Mouse (Mus musculus) brown adipose tissue, adult 24 weeks (tissue): ENCODE measurements around the gene Icam4. TPM values are rescaled to one million over a fixed set of nuclear protein-coding genes. Genes with fewer than 3 reads are reported as not detected.
"Not testable (repeated sequence)": the region's sequence is repeated elsewhere in the genome, so short reads cannot be mapped to it uniquely, and the experiment has no call there.

Source experiments
- H3K27ac ChIP-seq: fragments of 200-500 bp; replicated peaks from 2 replicates; pipeline ENCODE4 v1.5.1; 2012; ENCODE audit warnings: low read depth, mild to moderate bottlenecking, low read length
- H3K4me1 ChIP-seq: fragments of 200-500 bp; 2 replicates; pipeline ENCODE4 v1.6.1; 2012; ENCODE audit warnings: low read length, mixed read lengths; ENCODE audit not compliant: control insufficient read depth, insufficient read depth, insufficient read length
- H3K4me3 ChIP-seq: fragments of 200-500 bp; 2 replicates; pipeline ENCODE4 v1.5.1; 2012; ENCODE audit warnings: low read depth, mild to moderate bottlenecking, low read length, moderate library complexity; ENCODE audit not compliant: insufficient read depth
- polyA plus RNA-seq: library from polyadenylated mRNA; stranded (reverse); fragments of >200 nt; gene quantifications from 2 replicates; pipeline ENCODE4 v1.2.4, GENCODE M21; 2012; ENCODE audit not compliant: missing spikeins, insufficient read depth, insufficient read length

The Icam4 gene
- polyA plus RNA-seq, 1 experiment = not detected

DNA sequence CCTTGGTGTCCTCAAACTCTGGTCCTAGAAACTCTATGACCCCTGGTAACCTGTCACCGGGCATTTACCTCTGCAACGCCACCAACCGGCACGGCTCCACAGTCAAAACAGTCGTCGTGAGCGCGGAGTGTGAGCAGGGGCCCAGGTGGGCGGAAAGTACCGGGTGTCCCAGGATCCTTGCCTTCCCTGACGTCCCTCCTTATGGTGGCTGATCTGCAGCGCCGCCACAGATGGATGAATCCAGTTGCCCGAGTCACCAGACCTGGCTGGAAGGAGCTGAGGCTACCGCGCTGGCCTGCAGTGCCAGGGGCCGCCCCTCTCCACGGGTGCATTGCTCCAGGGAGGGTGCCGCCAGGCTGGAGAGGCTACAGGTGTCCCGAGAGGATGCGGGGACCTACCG lies 7.5 kb downstream of the Icam4 start:
- Histone ChIP-seq H3K4me1 (no peaks in the 10 kb centered on the region), H3K4me3 (no peak overlapping the region), H3K27ac (no peak overlapping the region)

DNA sequence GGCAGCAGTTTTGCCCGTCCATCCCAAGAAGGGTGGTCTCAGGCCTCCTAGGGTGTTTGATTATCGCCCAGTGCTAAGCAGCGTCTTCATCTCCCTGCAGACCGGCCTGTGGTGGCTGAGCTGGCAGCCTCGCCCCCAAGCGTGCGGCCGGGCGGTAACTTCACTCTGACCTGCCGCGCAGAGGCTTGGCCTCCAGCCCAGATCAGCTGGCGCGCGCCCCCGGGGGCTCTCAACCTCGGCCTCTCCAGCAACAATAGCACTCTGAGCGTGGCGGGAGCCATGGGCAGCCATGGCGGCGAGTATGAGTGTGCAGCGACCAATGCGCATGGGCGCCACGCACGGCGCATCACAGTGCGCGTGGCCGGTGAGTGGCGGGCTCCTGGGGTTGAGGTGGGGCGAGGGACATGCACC lies 8.3 kb downstream of the Icam4 start:
- no peak overlapping the region for H3K4me3 ChIP-seq
- no peaks in the 10 kb centered on the region for H3K4me1 ChIP-seq
- H3K27ac ChIP-seq = no peak overlapping the region

DNA sequence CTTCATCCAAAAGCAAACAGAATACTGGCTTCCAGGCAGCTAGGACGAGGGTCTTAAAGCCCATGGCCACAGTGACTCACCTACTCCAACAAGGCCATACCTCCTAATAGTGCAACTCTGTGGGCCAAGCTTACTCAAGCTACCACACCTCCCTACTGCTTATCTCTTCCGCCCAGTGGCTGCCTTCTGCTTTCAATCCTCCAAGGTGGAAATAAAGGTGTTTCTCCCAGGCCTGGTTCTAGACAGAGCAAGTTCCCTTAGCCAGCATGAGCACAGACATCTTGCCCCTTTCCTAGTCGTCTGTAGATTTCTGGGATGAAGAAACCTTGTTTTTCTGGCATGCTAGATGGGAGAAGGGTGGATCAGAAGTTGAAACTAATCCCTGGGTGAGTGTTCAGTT lies 10.6 kb downstream of the Icam4 start:
- no peaks in the 10 kb centered on the region for H3K4me1 ChIP-seq

DNA sequence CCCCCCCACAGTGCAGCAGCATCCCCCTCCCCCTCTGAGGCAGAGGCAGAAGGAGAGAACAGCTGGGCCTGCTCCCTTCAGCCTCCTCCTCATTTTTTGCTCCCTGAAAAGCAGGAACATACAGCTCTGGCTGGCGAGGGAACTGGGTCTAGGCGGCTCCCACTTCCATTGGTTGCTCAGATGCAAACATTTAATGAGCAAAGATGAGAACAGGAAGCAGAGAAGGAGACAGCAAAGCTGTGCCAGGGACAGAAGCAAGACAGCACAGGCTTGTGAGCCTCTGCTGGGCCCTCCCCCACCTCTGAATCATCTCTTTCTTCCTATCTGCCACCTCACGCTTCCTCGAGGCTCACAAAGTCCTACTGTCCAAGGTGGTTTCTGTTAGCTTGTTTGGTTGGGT lies 12.1 kb downstream of the Icam4 start:
- H3K27ac ChIP-seq = no peak overlapping the region
- H3K4me1 ChIP-seq = no peaks in the 10 kb centered on the region
- H3K4me3 ChIP-seq = no peak overlapping the region

More for the DNA sequence above, 10.6 kb downstream of the Icam4 start:
- Histone ChIP-seq H3K27ac (no peak overlapping the region), H3K4me3 (no peak overlapping the region)

- Histone ChIP-seq H3K27ac (no peak overlapping the region), H3K4me3 (no peak overlapping the region), H3K4me1 (no peaks in the 10 kb centered on the region)
Measured at GRCm38 (mm10) chr9:21043563-21043962, 14.4 kb downstream of the Icam4 start.

GRCm38 (mm10) chr9:21044785-21045184 lies 15.6 kb downstream of the Icam4 start:
- not testable (repeated sequence) for H3K27ac ChIP-seq, H3K4me3 ChIP-seq, H3K4me1 ChIP-seq

DNA sequence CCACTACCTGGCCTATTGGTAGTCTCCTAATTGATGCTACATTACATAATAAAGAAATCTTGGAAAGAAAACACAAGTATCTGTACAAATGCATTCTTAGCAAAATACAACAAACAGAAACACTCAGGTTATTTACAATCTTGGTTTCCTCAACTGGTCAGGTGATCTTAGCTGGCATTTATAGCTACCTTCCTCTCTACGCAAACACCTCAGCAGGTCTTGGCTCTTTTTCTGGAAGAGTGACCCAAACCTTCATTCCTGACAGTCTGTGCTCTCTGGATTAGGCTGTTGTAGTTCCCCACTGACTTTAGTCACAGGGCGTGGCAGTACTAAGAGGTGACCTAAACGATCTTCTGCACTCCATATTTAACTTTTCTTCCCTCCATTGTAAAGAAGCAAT lies 16.1 kb downstream of the Icam4 start:
- Histone ChIP-seq H3K4me1 (no peaks in the 10 kb centered on the region), H3K27ac (no peak overlapping the region), H3K4me3 (no peak overlapping the region)

DNA sequence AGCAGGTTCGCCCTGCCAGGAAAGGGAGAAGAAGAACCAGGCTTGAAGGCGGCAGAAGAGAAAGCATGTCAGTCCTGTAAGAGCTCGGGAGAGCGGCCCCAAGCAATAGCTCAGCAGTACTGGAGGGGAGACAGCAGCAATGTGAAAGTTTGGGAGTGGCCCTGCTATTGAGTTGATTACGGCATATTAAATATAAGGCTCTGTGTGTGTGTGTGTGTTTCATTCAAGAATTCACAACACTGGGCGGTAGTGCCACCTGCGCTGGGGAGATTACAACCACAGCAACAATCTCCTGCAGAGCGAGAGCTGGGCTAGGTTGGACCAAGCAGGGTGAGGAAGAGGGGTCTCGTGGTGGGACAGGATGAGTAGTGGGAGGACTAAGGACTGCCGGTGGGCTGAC lies 22.4 kb downstream of the Icam4 start:
- H3K27ac ChIP-seq = no peak overlapping the region
- H3K4me1 ChIP-seq = no peaks in the 10 kb centered on the region

GRCm38 (mm10) chr9:21062928-21063327 lies 33.8 kb downstream of the Icam4 start:
- Histone ChIP-seq H3K4me3 (no peak overlapping the region), H3K4me1 (no peaks in the 10 kb centered on the region)

More for the DNA sequence above, 22.4 kb downstream of the Icam4 start:
- no peak overlapping the region for H3K4me3 ChIP-seq

DNA sequence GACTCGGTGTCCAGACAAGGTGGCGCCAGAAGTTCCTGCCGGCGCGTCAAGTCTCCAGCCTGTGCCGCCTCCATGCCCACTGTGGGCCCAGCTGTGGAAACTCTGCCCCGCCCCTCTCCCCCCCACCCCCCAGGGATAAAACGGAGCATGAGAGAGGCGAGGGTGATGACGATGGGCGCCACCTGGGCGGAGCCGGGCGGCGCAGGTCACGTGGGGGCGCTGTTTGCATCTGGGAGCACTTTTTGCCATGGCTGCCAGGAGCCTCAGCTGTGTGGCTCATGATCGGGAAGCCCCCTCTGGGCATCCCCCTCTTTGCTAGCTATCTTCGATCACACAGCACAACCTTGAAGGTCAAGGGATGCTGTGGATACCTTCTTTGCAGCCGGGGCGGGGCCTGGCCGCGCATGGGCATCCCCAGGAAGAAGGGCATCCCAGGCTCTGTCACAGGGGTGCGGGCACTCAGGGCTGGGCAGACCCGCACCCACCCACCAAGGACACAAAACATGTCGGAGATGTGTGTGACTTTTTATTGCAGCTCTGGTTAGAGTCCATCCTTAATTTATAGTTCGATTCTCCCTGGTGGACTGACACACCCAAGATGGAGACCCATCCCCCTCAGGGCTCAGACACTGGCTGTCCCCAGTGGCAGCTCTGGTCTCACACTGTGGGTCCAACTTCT lies 38.0 kb downstream of the Icam4 start, which contains the start of gene Zglp1:
Gene Zglp1 (minus strand): TSS at position 88 of the 679 bp plus-strand sequence.
- H3K4me3 ChIP-seq = no peak within 1 kb of the TSS
- H3K4me1 ChIP-seq = no peaks in the 10 kb centered on the region
- no peak within 1 kb of the TSS for H3K27ac ChIP-seq

More at GRCm38 (mm10) chr9:21062928-21063327, 33.8 kb downstream of the Icam4 start:
- no peak overlapping the region for H3K27ac ChIP-seq

DNA sequence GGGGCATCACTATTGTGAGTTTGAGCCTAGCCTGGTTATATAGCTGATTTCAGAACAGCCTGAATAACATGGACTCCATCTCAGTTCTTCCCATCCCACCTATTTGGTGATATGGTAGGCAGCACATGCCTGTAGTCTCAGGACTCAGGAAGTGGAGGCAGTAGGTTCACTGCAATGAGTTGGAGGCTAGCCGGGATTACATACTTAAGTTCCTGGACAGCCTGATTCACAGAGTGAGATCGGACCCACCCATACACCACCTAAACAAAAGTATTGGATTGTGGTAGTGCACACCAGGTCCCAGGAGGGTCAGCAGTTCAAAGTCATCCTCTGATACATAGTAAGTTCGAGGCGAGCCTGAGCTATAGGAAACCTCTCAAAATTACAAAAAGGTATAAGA lies 43.5 kb downstream of the Icam4 start:
- H3K4me3 ChIP-seq = peak overlapping the region; percentile 80
- no peak overlapping the region for H3K27ac ChIP-seq
- peaks cover 7% of the 10 kb centered on the region; the same call in 1 of the 2 replicates for H3K4me1 ChIP-seq

GRCm38 (mm10) chr9:21073044-21073840 lies 44.1 kb downstream of the Icam4 start, which contains the start of the genes Gm49373 and Fdx1l:
Gm49373 (minus strand) TSS chr9:21073096.
Fdx1l (minus strand) TSS chr9:21073614.
- peak within 1 kb of the TSS; percentile 80 for H3K4me3 ChIP-seq
- H3K4me1 ChIP-seq = peaks cover 7% of the 10 kb centered on the region; the same call in 1 of the 2 replicates
- H3K27ac ChIP-seq = peak within 1 kb of the TSS; percentile 78

DNA sequence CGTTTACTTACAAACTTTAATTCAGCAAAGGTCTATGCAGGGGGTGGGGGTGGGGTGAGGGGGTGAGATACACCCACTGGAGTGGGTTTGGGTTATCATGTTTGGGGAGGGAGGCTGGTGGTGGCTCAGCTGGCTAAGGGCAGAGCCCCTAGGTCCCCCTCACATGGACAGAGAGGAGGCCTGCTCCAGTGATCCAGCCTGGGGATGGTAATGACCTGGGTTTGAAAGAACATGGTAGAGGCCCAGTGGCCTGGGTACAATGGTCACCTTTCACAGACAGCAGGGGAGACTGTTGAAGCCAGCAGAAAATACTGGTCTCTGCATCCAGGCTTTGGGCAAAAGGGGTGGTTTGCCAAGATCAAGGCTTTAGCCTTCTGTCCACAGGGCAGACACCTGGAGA lies 45.0 kb downstream of the Icam4 start:
- H3K27ac ChIP-seq = no peak overlapping the region
- peaks cover 7% of the 10 kb centered on the region; the same call in 1 of the 2 replicates for H3K4me1 ChIP-seq
- peak overlapping the region; percentile 80; the same call in 1 of the 2 replicates for H3K4me3 ChIP-seq

DNA sequence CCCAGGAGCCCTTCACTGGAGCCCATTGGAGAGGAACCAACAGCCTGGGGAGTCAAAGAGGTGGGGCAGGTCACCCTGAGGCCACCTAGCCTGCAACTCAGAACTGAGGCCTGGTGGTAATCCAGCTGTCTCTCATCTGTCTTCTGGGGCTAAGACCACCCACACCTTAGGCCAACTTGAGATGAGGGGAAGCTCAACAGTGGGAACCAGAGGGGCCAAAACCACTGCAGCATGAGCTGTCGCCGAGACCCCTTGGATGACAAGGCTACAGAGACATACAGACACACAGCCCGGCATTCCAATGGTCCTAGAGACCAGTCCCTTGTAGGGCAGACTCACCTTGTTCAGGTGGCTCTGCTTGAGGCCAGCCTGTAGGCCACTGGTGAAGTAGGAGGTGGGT lies 46.5 kb downstream of the Icam4 start:
- no peak overlapping the region for H3K27ac ChIP-seq

More for the DNA sequence above, 46.5 kb downstream of the Icam4 start:
- Histone ChIP-seq H3K4me1 (peaks cover 7% of the 10 kb centered on the region; the same call in 1 of the 2 replicates), H3K4me3 (no peak overlapping the region)
